Mouse (Mus musculus): ENCODE results near the gene Krt79. TPM values are rescaled to one million over a fixed set of nuclear protein-coding genes. Genes with fewer than 3 reads are reported as not detected.

Krt79 gene
- polyA plus RNA-seq, 1 experiment from 2014 or later, result not detected

DNA sequence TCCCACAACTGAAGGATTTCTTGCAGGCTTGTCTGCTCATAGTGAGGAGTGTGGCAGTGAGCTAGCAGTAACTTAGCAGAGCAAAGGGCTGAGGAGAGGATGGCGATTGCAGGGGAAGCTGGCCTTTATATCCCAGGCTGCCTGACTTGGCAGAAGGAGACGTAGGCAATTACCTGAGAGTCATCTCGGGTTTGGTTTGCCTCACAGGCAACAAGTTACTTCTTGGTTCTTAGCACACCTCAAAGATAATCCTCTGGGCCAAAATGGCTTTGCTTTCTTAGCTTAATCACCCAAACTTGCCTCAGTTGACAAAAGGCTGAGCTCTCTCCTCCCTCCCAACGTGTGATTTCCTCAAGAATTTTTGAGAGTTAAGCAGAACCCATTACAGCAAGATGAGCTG, 47.3 kb downstream of the Krt79 start, which contains the start of gene Krt76:
Krt76 (minus strand) TSS at position 101 of the 400 bp plus-strand sequence.
- H3K9me3 ChIP-seq (replicated peaks), result no peaks in the 10 kb centered on the region
- H3K27me3 ChIP-seq, result peaks cover 6% of the 10 kb centered on the region
- no peaks in the 10 kb centered on the region for H3K36me3 ChIP-seq (replicated peaks)
- H3K4me1 ChIP-seq (replicated peaks), result no peaks in the 10 kb centered on the region
- H3K4me3 ChIP-seq (replicated peaks), result no peak within 1 kb of the TSS
- ATAC-seq (ENCODE audit: insufficient read depth), result no peak
- WGBS (ENCODE audit: insufficient replicate concordance), result 34% methylated on average over 4 of the region's 4 CpGs
- no peak within 1 kb of the TSS for H3K27ac ChIP-seq (replicated peaks)
- no peak within 1 kb of the TSS for H3K4me2 ChIP-seq
- no peak within 1 kb of the TSS for H3K9ac ChIP-seq

- H3K27ac ChIP-seq (replicated peaks), result no peak overlapping the region
- no peak for ATAC-seq (ENCODE audit: insufficient read depth)
- H3K27me3 ChIP-seq, result peaks cover 11% of the 10 kb centered on the region; the same call in 1 of the 2 replicates
- H3K4me1 ChIP-seq (replicated peaks), result no peaks in the 10 kb centered on the region
- 28% methylated on average over 11 of the region's 11 CpGs for WGBS (ENCODE audit: insufficient replicate concordance)
- H3K9me3 ChIP-seq (replicated peaks), result no peaks in the 10 kb centered on the region
- no peak overlapping the region for H3K9ac ChIP-seq
- no peaks in the 10 kb centered on the region for H3K36me3 ChIP-seq (replicated peaks)
- no peak overlapping the region for H3K4me2 ChIP-seq
- no peak overlapping the region for H3K4me3 ChIP-seq (replicated peaks)
Observed at GRCm38 (mm10) chr15:101879776-101880175, 60.3 kb downstream of the Krt79 start.

Small RNA genes within 50 kb of the gene (microRNA-seq; reads per million reads assigned to microRNA genes)
- gene Gm44356, result not detected

Other genes starting within 250 kb of the Krt79 start
- gene Krt6a, start 246.0 kb downstream of the Krt79 start, polyA plus RNA-seq (2015; fragmentation: Nextera tagmentation; extraction: Ambion mirVana), result 0.05 and 0.17 TPM in 2 replicates
- 0.14 and 0.53 TPM in 2 replicates for gene Krt5, start 227.4 kb downstream of the Krt79 start, polyA plus RNA-seq (2015; fragmentation: Nextera tagmentation; extraction: Ambion mirVana)
- gene Krt71, start 197.2 kb downstream of the Krt79 start, polyA plus RNA-seq (2015; fragmentation: Nextera tagmentation; extraction: Ambion mirVana), result not detected in 2 replicates
- gene Krt72, start 153.9 kb downstream of the Krt79 start, polyA plus RNA-seq (2015; fragmentation: Nextera tagmentation; extraction: Ambion mirVana), result not detected in 2 replicates
- gene Krt73, start 138.0 kb downstream of the Krt79 start, polyA plus RNA-seq (2015; fragmentation: Nextera tagmentation; extraction: Ambion mirVana), result not detected in 2 replicates
- gene Krt2, start 122.2 kb downstream of the Krt79 start, polyA plus RNA-seq (2015; fragmentation: Nextera tagmentation; extraction: Ambion mirVana), result not detected in 2 replicates
- gene Krt1, start 89.5 kb downstream of the Krt79 start, polyA plus RNA-seq (2015; fragmentation: Nextera tagmentation; extraction: Ambion mirVana), result 0.08 and 0.70 TPM in 2 replicates
- 0.22 TPM in 1 of 2 replicates, not detected in the other for gene Krt77, start 70.6 kb downstream of the Krt79 start, polyA plus RNA-seq (2015; fragmentation: Nextera tagmentation; extraction: Ambion mirVana)
- gene Krt76, start 47.4 kb downstream of the Krt79 start, polyA plus RNA-seq (2015; fragmentation: Nextera tagmentation; extraction: Ambion mirVana), result not detected in 2 replicates
- 0.22 and 0.29 TPM in 2 replicates for gene Krt4, start 15.6 kb downstream of the Krt79 start, polyA plus RNA-seq (2015; fragmentation: Nextera tagmentation; extraction: Ambion mirVana)
- 0.06 TPM in 1 of 2 replicates, not detected in the other for gene Krt78, start 14.0 kb upstream of the Krt79 start, polyA plus RNA-seq (2015; fragmentation: Nextera tagmentation; extraction: Ambion mirVana)
- 114 and 118 TPM in 2 replicates for gene Krt8, start 64.2 kb upstream of the Krt79 start, polyA plus RNA-seq (2015; fragmentation: Nextera tagmentation; extraction: Ambion mirVana)
- 107 and 121 TPM in 2 replicates for gene Krt18, start 87.9 kb upstream of the Krt79 start, polyA plus RNA-seq (2015; fragmentation: Nextera tagmentation; extraction: Ambion mirVana)
- 43.5 and 48.3 TPM in 2 replicates for gene Eif4b, start 133.4 kb upstream of the Krt79 start, polyA plus RNA-seq (2015; fragmentation: Nextera tagmentation; extraction: Ambion mirVana)
- 4.7 and 5.4 TPM in 2 replicates for gene Tns2, start 160.1 kb upstream of the Krt79 start, polyA plus RNA-seq (2015; fragmentation: Nextera tagmentation; extraction: Ambion mirVana)
- gene Spryd3, start 195.9 kb upstream of the Krt79 start, polyA plus RNA-seq (2015; fragmentation: Nextera tagmentation; extraction: Ambion mirVana), result 12.9 and 14.6 TPM in 2 replicates
- 1.8 and 1.9 TPM in 2 replicates for gene Igfbp6, start 204.0 kb upstream of the Krt79 start, polyA plus RNA-seq (2015; fragmentation: Nextera tagmentation; extraction: Ambion mirVana)
- gene Soat2, start 210.2 kb upstream of the Krt79 start, polyA plus RNA-seq (2015; fragmentation: Nextera tagmentation; extraction: Ambion mirVana), result 33.1 and 34.7 TPM in 2 replicates